Mouse (Mus musculus): ENCODE measurements around the gene Tor4a.

Tor4a gene

GRCm38 (mm10) chr2:25186575-25186930 is 10.1 kb downstream of the Tor4a start:
- no peak for DNase-seq (ENCODE audit: low read depth, low spot score)

GRCm38 (mm10) chr2:25185625-25186574 is 10.8 kb downstream of the Tor4a start:
- peak; percentile 88 for DNase-seq (ENCODE audit: low read depth, low spot score)

GRCm38 (mm10) chr2:25184496-25184895 is 12.2 kb downstream of the Tor4a start:
- no peak for DNase-seq (ENCODE audit: low read depth, low spot score)

GRCm38 (mm10) chr2:25183336-25183735 is 13.3 kb downstream of the Tor4a start:
- no peak for DNase-seq (ENCODE audit: low read depth, low spot score)

- no peak for DNase-seq (ENCODE audit: low read depth, low spot score)
Observed at GRCm38 (mm10) chr2:25182664-25183063, 14.0 kb downstream of the Tor4a start.

GRCm38 (mm10) chr2:25181891-25182397 is 14.7 kb downstream of the Tor4a start:
- DNase-seq (ENCODE audit: low read depth, low spot score) = peak; percentile 51

- peak; percentile 86 for DNase-seq (ENCODE audit: low read depth, low spot score)
Observed at GRCm38 (mm10) chr2:25180973-25181890, 15.5 kb downstream of the Tor4a start.

GRCm38 (mm10) chr2:25180478-25180903 is 16.2 kb downstream of the Tor4a start, which contains the start of gene Nrarp:
Gene Nrarp, plus strand, starts transcription at chr2:25180758.
- DNase-seq (ENCODE audit: low read depth, low spot score) = peak; percentile 97

- no peak for DNase-seq (ENCODE audit: low read depth, low spot score)
Observed at GRCm38 (mm10) chr2:25179566-25180217, 17.0 kb downstream of the Tor4a start.

GRCm38 (mm10) chr2:25178285-25178972 is 18.3 kb downstream of the Tor4a start:
- DNase-seq (ENCODE audit: low read depth, low spot score) = no peak

- DNase-seq (ENCODE audit: low read depth, low spot score) = no peak
Observed at GRCm38 (mm10) chr2:25177685-25178084, 19.0 kb downstream of the Tor4a start.

GRCm38 (mm10) chr2:25177076-25177475 is 19.6 kb downstream of the Tor4a start:
- no peak for DNase-seq (ENCODE audit: low read depth, low spot score)

- DNase-seq (ENCODE audit: low read depth, low spot score) = no peak
Observed at GRCm38 (mm10) chr2:25176573-25176972, 20.1 kb downstream of the Tor4a start.

- DNase-seq (ENCODE audit: low read depth, low spot score) = no peak
Observed at GRCm38 (mm10) chr2:25175690-25176078, 21.0 kb downstream of the Tor4a start.

GRCm38 (mm10) chr2:25174866-25175689 is 21.6 kb downstream of the Tor4a start:
- DNase-seq (ENCODE audit: low read depth, low spot score) = no peak

GRCm38 (mm10) chr2:25173821-25174220 is 22.9 kb downstream of the Tor4a start:
- DNase-seq (ENCODE audit: low read depth, low spot score) = no peak

- DNase-seq (ENCODE audit: low read depth, low spot score) = no peak
Observed at GRCm38 (mm10) chr2:25172629-25173028, 24.1 kb downstream of the Tor4a start.

- no peak for DNase-seq (ENCODE audit: low read depth, low spot score)
Observed at GRCm38 (mm10) chr2:25171769-25172153, 24.9 kb downstream of the Tor4a start.

GRCm38 (mm10) chr2:25171101-25171768 is 25.5 kb downstream of the Tor4a start:
- DNase-seq (ENCODE audit: low read depth, low spot score) = no peak

Data from ZHBTc4 (cell line).